Mouse (Mus musculus): ENCODE measurements around the gene Syt1.

GRCm38 (mm10) chr10:108583694-108584093 is 427.1 kb downstream of the Syt1 start:
- TF ChIP-seq MAFK (IDR thresholded peaks at IDR 0.05; ENCODE audit: insufficient read depth, low read depth, low read length) (no peak), CHD2 (IDR thresholded peaks at IDR 0.05; ENCODE audit: low read depth, low read length) (no peak), HCFC1 (IDR thresholded peaks at IDR 0.05; ENCODE audit: borderline replicate concordance, insufficient read depth, low read length) (no peak)
